Mouse (Mus musculus) limb, embryonic 13.5 days (tissue): Measurements from ENCODE around the gene Dazap2. TPM values are rescaled to one million over a fixed set of nuclear protein-coding genes. Genes with fewer than 3 reads are reported as not detected.

Experiments
- ATAC-seq: fragments of 200-750 bp; cut with Nextera tagmentation; 2 replicates; pipeline ENCODE4 v1.8.0; 2017; ENCODE audit warnings: low read depth, moderate number of reproducible peaks, moderate TSS enrichment; ENCODE audit not compliant: low FRiP score
- H3K27ac ChIP-seq: fragments of 300-500 bp; sonication (generic); 2 replicates; pipeline ENCODE4 v1.5.1; 2015; ENCODE audit warnings: inconsistent platforms, mild to moderate bottlenecking, moderate library complexity
- H3K27me3 ChIP-seq: fragments of 300-500 bp; sonication (generic); 2 replicates; pipeline ENCODE4 v1.6.1; 2015; ENCODE audit warnings: mild to moderate bottlenecking, inconsistent platforms
- H3K36me3 ChIP-seq: fragments of 300-500 bp; sonication (generic); 2 replicates; pipeline ENCODE4 v1.6.1; 2015; ENCODE audit warnings: inconsistent platforms, mild to moderate bottlenecking, moderate library complexity
- H3K4me1 ChIP-seq: fragments of 300-500 bp; sonication (generic); 2 replicates; pipeline ENCODE4 v1.6.1; 2015; ENCODE audit warnings: inconsistent platforms
- H3K4me2 ChIP-seq: fragments of 300-500 bp; sonication (generic); replicated peaks from 2 replicates; pipeline ENCODE4 v1.6.1; 2015; ENCODE audit warnings: inconsistent platforms, mild to moderate bottlenecking, moderate library complexity
- H3K4me3 ChIP-seq: fragments of 300-500 bp; sonication (generic); 2 replicates; pipeline ENCODE4 v1.5.1; 2015; ENCODE audit warnings: moderate library complexity, mild to moderate bottlenecking, inconsistent platforms
- H3K9ac ChIP-seq: fragments of 300-500 bp; sonication (generic); 2 replicates; pipeline ENCODE4 v1.6.1; 2015; ENCODE audit warnings: mild to moderate bottlenecking, inconsistent platforms
- H3K9me3 ChIP-seq: fragments of 300-500 bp; sonication (generic); 2 replicates; pipeline ENCODE4 v1.6.1; 2016; ENCODE audit warnings: inconsistent platforms
- WGBS: fragments of 180-500 bp; shearing (Covaris S2); methylation state at CpG from one replicate; pipeline ENCODE4 v1.1.7; 2015; 5-methylcytosine and 5-hydroxymethylcytosine counted together
- polyA plus RNA-seq: library from polyadenylated mRNA; unstranded; fragments of >200 nt; fragmentation: Nextera tagmentation; extraction: Ambion mirVana; gene quantifications from 2 replicates; pipeline ENCODE4 v1.2.1, GENCODE M21; 2015

Dazap2 gene
- 134 and 143 TPM in 2 replicates for polyA plus RNA-seq

- Histone ChIP-seq H3K9ac (peak within 1 kb of the TSS; percentile 85), H3K4me3 (peak within 1 kb of the TSS; percentile 69), H3K9me3 (no peaks in the 10 kb centered on the region), H3K27me3 (peaks cover 6% of the 10 kb centered on the region; the same call in 1 of the 2 replicates), H3K27ac (peak within 1 kb of the TSS; percentile 91), H3K4me2 (peak within 1 kb of the TSS; percentile 75), H3K4me1 (peaks cover 20% of the 10 kb centered on the region), H3K36me3 (peaks cover 28% of the 10 kb centered on the region)
- under 1% methylated on average over 94 of the region's 99 CpGs for WGBS
- ATAC-seq = peak; percentile 90
Measured at GRCm38 (mm10) chr15:100614996-100615824, at the start of gene Dazap2. Gene Dazap2, plus strand, starts transcription at chr15:100615349.

GRCm38 (mm10) chr15:100566531-100566930 lies 48.6 kb upstream of the Dazap2 start:
- Histone ChIP-seq H3K27ac (no peak overlapping the region), H3K4me2 (no peak overlapping the region), H3K4me1 (no peaks in the 10 kb centered on the region), H3K9me3 (no peaks in the 10 kb centered on the region), H3K4me3 (no peak overlapping the region), H3K27me3 (no peaks in the 10 kb centered on the region), H3K36me3 (no peaks in the 10 kb centered on the region), H3K9ac (no peak overlapping the region)
- ATAC-seq = no peak
- 57% methylated on average over 2 of the region's 2 CpGs for WGBS

GRCm38 (mm10) chr15:100569239-100569638 lies 45.9 kb upstream of the Dazap2 start:
- no peaks in the 10 kb centered on the region for H3K36me3 ChIP-seq
- 61% methylated on average over 3 of the region's 3 CpGs for WGBS
- no peaks in the 10 kb centered on the region for H3K27me3 ChIP-seq
- H3K4me3 ChIP-seq = no peak overlapping the region
- ATAC-seq = no peak
- H3K9ac ChIP-seq = no peak overlapping the region
- H3K27ac ChIP-seq = no peak overlapping the region
- H3K9me3 ChIP-seq = no peaks in the 10 kb centered on the region
- no peak overlapping the region for H3K4me2 ChIP-seq
- peaks cover 12% of the 10 kb centered on the region for H3K4me1 ChIP-seq

- Histone ChIP-seq H3K36me3 (peaks cover 11% of the 10 kb centered on the region), H3K27me3 (no peaks in the 10 kb centered on the region), H3K9ac (0 out of 2 replicates have a peak overlapping the region, but pooled peaks have one; percentile 31), H3K4me1 (peaks cover 18% of the 10 kb centered on the region), H3K4me3 (no peak overlapping the region), H3K27ac (peak overlapping the region; percentile 58; the same call in 1 of the 2 replicates), H3K9me3 (no peaks in the 10 kb centered on the region), H3K4me2 (no peak overlapping the region; the same call in 1 of the 2 replicates)
- ATAC-seq = peak; percentile 40; the same call in 1 of the 2 replicates
- 35% methylated on average over 6 of the region's 6 CpGs for WGBS
Measured at GRCm38 (mm10) chr15:100573946-100574345, 41.2 kb upstream of the Dazap2 start.

GRCm38 (mm10) chr15:100574378-100574777 lies 40.8 kb upstream of the Dazap2 start:
- H3K36me3 ChIP-seq = peaks cover 13% of the 10 kb centered on the region
- no peak for ATAC-seq
- no peaks in the 10 kb centered on the region for H3K9me3 ChIP-seq
- H3K9ac ChIP-seq = 0 out of 2 replicates have a peak overlapping the region, but pooled peaks have one; percentile 31
- no peak overlapping the region for H3K4me3 ChIP-seq
- no peak overlapping the region for H3K4me2 ChIP-seq
- peak overlapping the region; percentile 58; the same call in 1 of the 2 replicates for H3K27ac ChIP-seq
- peaks cover 18% of the 10 kb centered on the region for H3K4me1 ChIP-seq
- H3K27me3 ChIP-seq = no peaks in the 10 kb centered on the region
- 72% methylated on average over 2 of the region's 2 CpGs for WGBS

GRCm38 (mm10) chr15:100575366-100575765 lies 39.8 kb upstream of the Dazap2 start:
- Histone ChIP-seq H3K4me1 (peaks cover 18% of the 10 kb centered on the region), H3K36me3 (peaks cover 21% of the 10 kb centered on the region), H3K4me3 (no peak overlapping the region), H3K27ac (no peak overlapping the region), H3K9ac (no peak overlapping the region), H3K9me3 (no peaks in the 10 kb centered on the region), H3K27me3 (no peaks in the 10 kb centered on the region), H3K4me2 (no peak overlapping the region)
- 87% methylated on average over 12 of the region's 12 CpGs for WGBS
- ATAC-seq = no peak

GRCm38 (mm10) chr15:100576392-100576791 lies 38.8 kb upstream of the Dazap2 start:
- Histone ChIP-seq H3K27ac (no peak overlapping the region), H3K4me3 (no peak overlapping the region), H3K4me2 (no peak overlapping the region), H3K9ac (no peak overlapping the region), H3K9me3 (no peaks in the 10 kb centered on the region), H3K36me3 (peaks cover 25% of the 10 kb centered on the region), H3K4me1 (peaks cover 18% of the 10 kb centered on the region), H3K27me3 (no peaks in the 10 kb centered on the region)
- 88% methylated on average over 6 of the region's 6 CpGs for WGBS
- no peak for ATAC-seq

- 83% methylated on average over 6 of the region's 6 CpGs for whole genome bisulfite sequencing
- no peaks in the 10 kb centered on the region for H3K27me3 ChIP-seq
- H3K9ac ChIP-seq = no peak overlapping the region
- H3K9me3 ChIP-seq = no peaks in the 10 kb centered on the region
- ATAC-seq = no peak
- H3K4me1 ChIP-seq = peaks cover 18% of the 10 kb centered on the region
- no peak overlapping the region for H3K27ac ChIP-seq
- H3K4me2 ChIP-seq = no peak overlapping the region
- peaks cover 25% of the 10 kb centered on the region for H3K36me3 ChIP-seq
- H3K4me3 ChIP-seq = no peak overlapping the region
Measured at GRCm38 (mm10) chr15:100576810-100577209, 38.3 kb upstream of the Dazap2 start.

GRCm38 (mm10) chr15:100577972-100578371 lies 37.2 kb upstream of the Dazap2 start:
- no peak overlapping the region for H3K27ac ChIP-seq
- peaks cover 25% of the 10 kb centered on the region for H3K36me3 ChIP-seq

GRCm38 (mm10) chr15:100580108-100580507 lies 35.0 kb upstream of the Dazap2 start:
- no peak overlapping the region for H3K9ac ChIP-seq
- ATAC-seq = no peak
- no peak overlapping the region for H3K27ac ChIP-seq
- no peak overlapping the region for H3K4me2 ChIP-seq
- H3K36me3 ChIP-seq = peaks cover 25% of the 10 kb centered on the region
- H3K9me3 ChIP-seq = no peaks in the 10 kb centered on the region
- no peaks in the 10 kb centered on the region for H3K27me3 ChIP-seq
- H3K4me3 ChIP-seq = no peak overlapping the region
- WGBS = 87% methylated on average over 10 of the region's 10 CpGs
- no peaks in the 10 kb centered on the region for H3K4me1 ChIP-seq

More at GRCm38 (mm10) chr15:100577972-100578371, 37.2 kb upstream of the Dazap2 start:
- WGBS = 83% methylated on average over 16 of the region's 16 CpGs
- Histone ChIP-seq H3K9ac (no peak overlapping the region), H3K4me2 (no peak overlapping the region), H3K27me3 (no peaks in the 10 kb centered on the region), H3K9me3 (no peaks in the 10 kb centered on the region), H3K4me1 (peaks cover 18% of the 10 kb centered on the region), H3K4me3 (no peak overlapping the region)
- no peak for ATAC-seq

GRCm38 (mm10) chr15:100585931-100586330 lies 29.2 kb upstream of the Dazap2 start:
- no peaks in the 10 kb centered on the region for H3K27me3 ChIP-seq
- ATAC-seq = no peak
- H3K9me3 ChIP-seq = no peaks in the 10 kb centered on the region
- no peaks in the 10 kb centered on the region for H3K4me1 ChIP-seq
- no peak overlapping the region for H3K4me2 ChIP-seq
- H3K36me3 ChIP-seq = peaks cover 22% of the 10 kb centered on the region
- H3K27ac ChIP-seq = no peak overlapping the region
- 92% methylated on average over 16 of the region's 16 CpGs for WGBS
- no peak overlapping the region for H3K9ac ChIP-seq
- H3K4me3 ChIP-seq = no peak overlapping the region

- Histone ChIP-seq H3K9ac (no peak overlapping the region), H3K27ac (no peak overlapping the region), H3K4me3 (no peak overlapping the region), H3K27me3 (no peaks in the 10 kb centered on the region), H3K4me2 (no peak overlapping the region), H3K4me1 (no peaks in the 10 kb centered on the region), H3K9me3 (no peaks in the 10 kb centered on the region), H3K36me3 (peaks cover 22% of the 10 kb centered on the region)
- WGBS = 75% methylated on average over 4 of the region's 4 CpGs
- no peak for ATAC-seq
Measured at GRCm38 (mm10) chr15:100587166-100587565, 28.0 kb upstream of the Dazap2 start.
